Mouse (Mus musculus) spleen, adult 2 months (tissue): ENCODE measurements around the gene Slc38a9.

ENCODE experiments used
- CTCF ChIP-seq: fragments of 200-500 bp; IDR thresholded peaks from 2 replicates; pipeline ENCODE4 v1.5.1; 2011; ENCODE audit warnings: mild to moderate bottlenecking, inconsistent platforms; ENCODE audit not compliant: insufficient read depth, insufficient read length, insufficient replicate concordance; ENCODE audit errors: extremely low read depth
- POLR2A ChIP-seq: fragments of 200-500 bp; IDR thresholded peaks from 2 replicates; pipeline ENCODE4 v1.6.1; 2011; ENCODE audit warnings: low read depth, low read length, inconsistent platforms

DNA sequence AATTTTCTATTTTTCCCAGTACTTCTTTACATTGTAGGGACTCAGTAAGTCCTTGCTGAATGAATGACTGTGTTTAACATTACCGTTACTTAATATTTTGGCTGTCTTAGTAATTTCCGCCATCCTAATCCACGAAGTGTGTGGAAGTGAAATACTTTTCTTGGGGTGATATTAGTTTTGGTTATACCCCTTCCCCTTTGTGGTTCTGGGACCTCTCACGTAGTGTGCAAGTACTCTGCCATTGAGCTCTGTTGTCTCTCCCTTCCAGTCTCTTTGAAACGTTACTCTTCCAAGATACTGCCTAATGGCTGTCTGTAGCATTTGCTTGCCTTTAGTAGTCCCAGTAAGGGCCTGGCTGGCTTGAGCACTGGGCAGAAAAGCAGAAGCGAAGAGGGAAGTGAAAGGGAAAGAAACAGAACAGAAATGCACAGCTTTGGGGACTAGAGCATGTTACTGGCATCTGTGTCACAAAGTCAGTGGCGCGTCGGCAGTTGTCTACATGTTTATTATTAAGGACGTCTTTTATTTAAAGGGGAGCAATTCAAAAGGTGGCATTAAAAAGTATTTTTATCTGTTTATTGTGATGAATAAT, 6.0 kb downstream of the Slc38a9 start:
- TF ChIP-seq CTCF (no peak), POLR2A (no peak)
